ENCODE assay signal across 22 mouse cellular contexts in the genomic region with DNA sequence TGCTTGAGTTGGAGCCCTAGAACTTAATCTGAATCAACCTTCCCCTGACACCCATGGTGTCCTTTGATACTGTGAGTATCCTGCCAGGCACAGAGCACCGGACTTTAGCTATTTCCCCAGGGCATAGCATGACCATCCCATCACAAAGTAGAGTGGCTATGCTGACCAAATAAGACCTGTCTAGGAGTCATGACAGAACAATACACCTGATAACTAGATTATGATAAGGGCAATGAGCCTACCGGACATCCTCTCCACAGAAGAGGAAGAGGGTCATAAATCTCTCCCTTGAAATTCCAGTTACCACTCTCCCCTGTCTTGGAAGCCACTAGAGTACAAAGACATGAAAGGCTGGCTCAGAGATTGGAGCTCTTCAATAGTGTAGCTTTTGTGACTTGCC. TPM values are rescaled to one million over a fixed set of nuclear protein-coding genes. Genes with fewer than 3 reads are reported as not detected.
A peak's percentile ranks its signal among the peaks of the same experiment; 100 is the strongest.
DNase-seq lines count a peak whose midpoint lies in the region; ATAC-seq and TF ChIP-seq lines count a peak whose summit lies in the region.
"Had no signal": no experiment of that assay in that cellular context is flagged by ENCODE, and none has a peak within 500 bp of the region (broad histone marks: within the 10 kb centered on the region; RNA-seq: fewer than 3 reads in every experiment).

No protein-coding gene starts in this region.

- ATAC-seq in intestine, embryonic 14.5 days (replicated peaks; ENCODE audit: low FRiP score, low TSS enrichment, low read depth), result no peak
- no peak for ATAC-seq in intestine, embryonic 16.5 days
- 0 out of 2 replicates have a peak, but pooled peaks have one; percentile 7 for ATAC-seq in lung, embryonic 15.5 days (ENCODE audit: borderline replicate concordance, extremely low read depth, low FRiP score, low TSS enrichment)
- no peak for ATAC-seq in embryonic facial prominence, embryonic 12.5 days (ENCODE audit: insufficient number of reproducible peaks, insufficient read depth, low FRiP score, low TSS enrichment)
- no peak for ATAC-seq in forebrain, postnatal 0 days
- ATAC-seq: forebrain, embryonic 14.5 days; hindbrain, embryonic 16.5 days had no signal

- no peaks in the 10 kb centered on the region for H3K36me3 ChIP-seq in intestine, embryonic 14.5 days (ENCODE audit: control insufficient read depth, insufficient read depth, low read length)
- no peaks in the 10 kb centered on the region for H3K36me3 ChIP-seq in intestine, embryonic 16.5 days (ENCODE audit: control insufficient read depth, insufficient read depth, low read length)
- H3K36me3 ChIP-seq in lung, embryonic 15.5 days, result no peaks in the 10 kb centered on the region
- no peaks in the 10 kb centered on the region for H3K36me3 ChIP-seq in embryonic facial prominence, embryonic 12.5 days
- H3K36me3 ChIP-seq in forebrain, postnatal 0 days (ENCODE audit: insufficient read depth), result no peaks in the 10 kb centered on the region
- H3K36me3 ChIP-seq: embryonic facial prominence, embryonic 15.5 days; forebrain, embryonic 10.5 days; heart, embryonic 13.5 days; hindbrain, embryonic 12.5 days had no signal

- no peaks in the 10 kb centered on the region for H3K27me3 ChIP-seq in intestine, embryonic 14.5 days (replicated peaks; ENCODE audit: control insufficient read depth, insufficient read depth, low read length)
- H3K27me3 ChIP-seq in intestine, embryonic 16.5 days (replicated peaks; ENCODE audit: control insufficient read depth, insufficient read depth, low read length), result no peaks in the 10 kb centered on the region
- no peaks in the 10 kb centered on the region for H3K27me3 ChIP-seq in lung, embryonic 15.5 days
- H3K27me3 ChIP-seq in embryonic facial prominence, embryonic 12.5 days, result no peaks in the 10 kb centered on the region
- no peaks in the 10 kb centered on the region for H3K27me3 ChIP-seq in forebrain, postnatal 0 days (ENCODE audit: insufficient read depth, low read length)
- H3K27me3 ChIP-seq: embryonic facial prominence, embryonic 15.5 days; heart, embryonic 13.5 days; hindbrain, embryonic 12.5 days had no signal

- H3K9ac ChIP-seq in intestine, embryonic 14.5 days (ENCODE audit: low read length), result no peak overlapping the region
- no peak overlapping the region for H3K9ac ChIP-seq in intestine, embryonic 16.5 days (ENCODE audit: low read depth, low read length)
- no peak overlapping the region for H3K9ac ChIP-seq in lung, embryonic 15.5 days
- H3K9ac ChIP-seq in embryonic facial prominence, embryonic 12.5 days, result no peak overlapping the region
- H3K9ac ChIP-seq in forebrain, postnatal 0 days, result no peak overlapping the region
- H3K9ac ChIP-seq: embryonic facial prominence, embryonic 15.5 days; heart, embryonic 13.5 days; hindbrain, embryonic 12.5 days had no signal

- no peak for DNase-seq in intestine, embryonic 14.5 days (ENCODE audit: low spot score)
- no peak for DNase-seq in lung, adult 18-20 months
- DNase-seq in forebrain, postnatal 0 days, result no peak
- no peak for DNase-seq in gastrocnemius, postnatal 14 days
- DNase-seq: adrenal gland, postnatal 14 days; cerebellum, adult 11-12 months; cerebellum, adult 9-10 months; cerebellum, postnatal 25 days; gastrocnemius, postnatal 10 days; heart, postnatal 4 days had no signal

- H3K9me3 ChIP-seq in intestine, embryonic 14.5 days (ENCODE audit: control insufficient read depth, low read length), result no peaks in the 10 kb centered on the region
- no peaks in the 10 kb centered on the region for H3K9me3 ChIP-seq in intestine, embryonic 16.5 days (ENCODE audit: control insufficient read depth, low read length)
- no peaks in the 10 kb centered on the region for H3K9me3 ChIP-seq in lung, embryonic 15.5 days
- no peaks in the 10 kb centered on the region for H3K9me3 ChIP-seq in embryonic facial prominence, embryonic 12.5 days
- no peaks in the 10 kb centered on the region for H3K9me3 ChIP-seq in forebrain, postnatal 0 days (ENCODE audit: low read length)
- H3K9me3 ChIP-seq: embryonic facial prominence, embryonic 15.5 days; forebrain, embryonic 10.5 days; heart, embryonic 13.5 days; hindbrain, embryonic 12.5 days had no signal

- intact Hi-C loops in gastrocnemius, postnatal 14 days (cut with DNase I; ENCODE audit: low total_unique reads), result no loop called here

- no peak overlapping the region for H3K4me3 ChIP-seq in intestine, embryonic 14.5 days (ENCODE audit: low read depth, low read length)
- no peak overlapping the region for H3K4me3 ChIP-seq in intestine, embryonic 16.5 days (ENCODE audit: low read length)
- H3K4me3 ChIP-seq in lung, embryonic 15.5 days, result no peak overlapping the region
- no peak overlapping the region for H3K4me3 ChIP-seq in embryonic facial prominence, embryonic 12.5 days
- H3K4me3 ChIP-seq in forebrain, postnatal 0 days (ENCODE audit: low read depth, low read length), result no peak overlapping the region
- H3K4me3 ChIP-seq: embryonic facial prominence, embryonic 15.5 days; erythroblast, embryonic 14.5 days; forebrain, embryonic 10.5 days; heart, embryonic 13.5 days; hindbrain, embryonic 12.5 days had no signal

- TF ChIP-seq CTCF in forebrain, postnatal 0 days (IDR thresholded peaks at IDR 0.05; ENCODE audit: low read depth), result no peak

- WGBS in intestine, embryonic 14.5 days, result 47% methylated on average over 2 of the region's 2 CpGs
- WGBS in intestine, embryonic 16.5 days, result 49% methylated on average over 2 of the region's 2 CpGs
- WGBS in lung, embryonic 15.5 days, result 52% methylated on average over 2 of the region's 2 CpGs
- 86% methylated on average over 2 of the region's 2 CpGs for WGBS in embryonic facial prominence, embryonic 12.5 days
- WGBS in forebrain, postnatal 0 days, result 92% methylated on average over 2 of the region's 2 CpGs

- 0 out of 2 replicates have a peak overlapping the region, but pooled peaks have one; percentile 33 for H3K27ac ChIP-seq in intestine, embryonic 14.5 days (ENCODE audit: low read depth)
- no peak overlapping the region for H3K27ac ChIP-seq in intestine, embryonic 16.5 days (ENCODE audit: low read length)
- no peak overlapping the region for H3K27ac ChIP-seq in lung, embryonic 15.5 days
- H3K27ac ChIP-seq in embryonic facial prominence, embryonic 12.5 days, result peak overlapping the region; percentile 60; the same call in 1 of the 2 replicates
- H3K27ac ChIP-seq in forebrain, postnatal 0 days (ENCODE audit: low read depth, low read length), result no peak overlapping the region
- H3K27ac ChIP-seq: forebrain, embryonic 10.5 days; heart, embryonic 13.5 days; hindbrain, embryonic 12.5 days had no signal

- no peak overlapping the region for H3K4me2 ChIP-seq in intestine, embryonic 14.5 days (ENCODE audit: low read length)
- H3K4me2 ChIP-seq in intestine, embryonic 16.5 days (ENCODE audit: low read depth, low read length), result no peak overlapping the region
- H3K4me2 ChIP-seq in lung, embryonic 15.5 days, result no peak overlapping the region
- no peak overlapping the region for H3K4me2 ChIP-seq in embryonic facial prominence, embryonic 12.5 days (replicated peaks)
- H3K4me2 ChIP-seq in forebrain, postnatal 0 days (ENCODE audit: low read depth), result no peak overlapping the region
- H3K4me2 ChIP-seq: embryonic facial prominence, embryonic 15.5 days; heart, embryonic 13.5 days; hindbrain, embryonic 12.5 days had no signal

- peaks cover 22% of the 10 kb centered on the region for H3K4me1 ChIP-seq in intestine, embryonic 14.5 days (replicated peaks; ENCODE audit: control insufficient read depth, insufficient read depth, low read length)
- peaks cover 14% of the 10 kb centered on the region for H3K4me1 ChIP-seq in intestine, embryonic 16.5 days (ENCODE audit: control insufficient read depth, insufficient read depth, low read length)
- H3K4me1 ChIP-seq in lung, embryonic 15.5 days, result peaks cover 30% of the 10 kb centered on the region
- H3K4me1 ChIP-seq in embryonic facial prominence, embryonic 12.5 days, result peaks cover 22% of the 10 kb centered on the region
- H3K4me1 ChIP-seq in forebrain, postnatal 0 days (ENCODE audit: insufficient read depth), result peaks cover 4% of the 10 kb centered on the region; the same call in 1 of the 2 replicates

RNA-seq across cellular contexts. Expression of a gene that starts 56.6 kb away (rescaled TPM):
- polyA plus RNA-seq in intestine, embryonic 14.5 days (2014; fragmentation: Nextera tagmentation; extraction: Ambion mirVana), result 5.7 and 6.8 TPM in 2 replicates
- polyA plus RNA-seq in intestine, embryonic 16.5 days (2015; fragmentation: Nextera tagmentation; extraction: Ambion mirVana), result 2.6 and 3.5 TPM in 2 replicates
- 3.7 and 4.4 TPM in 2 replicates for polyA plus RNA-seq in lung, embryonic 15.5 days (2015; fragmentation: Nextera tagmentation; extraction: Ambion mirVana)
- polyA plus RNA-seq in embryonic facial prominence, embryonic 12.5 days (2016; fragmentation: Nextera tagmentation; extraction: Ambion mirVana), result 16.2 and 19.2 TPM in 2 replicates
- 61.8 and 97.8 TPM in 2 replicates for total RNA-seq in forebrain, postnatal 0 days (2014; rRNA removed)
- 10.8 and 21.9 TPM in 2 replicates for polyA plus RNA-seq in forebrain, postnatal 0 days (2015; fragmentation: Nextera tagmentation; extraction: Ambion mirVana)
- total RNA-seq in gastrocnemius, postnatal 14 days (2021), result 1 to 10 TPM; 1.8 to 2.0 TPM
- total RNA-seq: granulocyte monocyte progenitor cell, adult 5-6 weeks; MEL had no signal

RNA-seq across cellular contexts. Expression of a gene that starts 56.8 kb away (rescaled TPM):
- polyA plus RNA-seq in intestine, embryonic 14.5 days (2014; fragmentation: Nextera tagmentation; extraction: Ambion mirVana), result 151 and 164 TPM in 2 replicates
- 58.6 and 63.3 TPM in 2 replicates for polyA plus RNA-seq in intestine, embryonic 16.5 days (2015; fragmentation: Nextera tagmentation; extraction: Ambion mirVana)
- 117 and 127 TPM in 2 replicates for polyA plus RNA-seq in lung, embryonic 15.5 days (2015; fragmentation: Nextera tagmentation; extraction: Ambion mirVana)
- 264 and 269 TPM in 2 replicates for polyA plus RNA-seq in embryonic facial prominence, embryonic 12.5 days (2016; fragmentation: Nextera tagmentation; extraction: Ambion mirVana)
- total RNA-seq in forebrain, postnatal 0 days (2014; rRNA removed), result 81.1 and 139 TPM in 2 replicates
- polyA plus RNA-seq in forebrain, postnatal 0 days (2015; fragmentation: Nextera tagmentation; extraction: Ambion mirVana), result 18.1 and 43.7 TPM in 2 replicates
- 10 to 100 TPM; 75.6 to 83.0 TPM for total RNA-seq in gastrocnemius, postnatal 14 days (2021)
- total RNA-seq: MEL had no signal

Comparison
In these comparisons a context has a peak if more than half of its experiments do, and no peak if none do; other contexts are left out.
1. H3K27ac ChIP-seq: peak in intestine, embryonic 14.5 days (single experiment) and embryonic facial prominence, embryonic 12.5 days (single experiment); none in intestine, embryonic 16.5 days (single experiment), lung, embryonic 15.5 days (single experiment) and forebrain, postnatal 0 days (single experiment).